Mouse (Mus musculus) spleen, adult 2 months (tissue): ENCODE data around the gene Itfg2. TPM values are rescaled to one million over a fixed set of nuclear protein-coding genes. Genes with fewer than 3 reads are reported as not detected.

Experiments
- DNase-seq, 2 experiments: peaks; one replicate each; pipeline versions ENCODE4 v3.0.0 to v3.0.0-alpha.2; 2012 to 2021; ENCODE audit warnings: low spot score in 2 of 2, low read depth in 1 of 2
- H3K27ac ChIP-seq: fragments of 200-500 bp; 2 replicates; pipeline ENCODE4 v1.5.1; 2012; ENCODE audit warnings: low read length, inconsistent platforms; ENCODE audit not compliant: insufficient read depth
- H3K27me3 ChIP-seq: fragments of 200-500 bp; 2 replicates; pipeline ENCODE4 v1.6.1; 2012; ENCODE audit warnings: mild to moderate bottlenecking, moderate library complexity, low read length, inconsistent platforms; ENCODE audit not compliant: control insufficient read depth, insufficient read depth
- H3K36me3 ChIP-seq: fragments of 200-500 bp; 2 replicates; pipeline ENCODE4 v1.6.1; 2012; ENCODE audit warnings: mild to moderate bottlenecking, low read length, inconsistent platforms; ENCODE audit not compliant: control insufficient read depth, insufficient read depth
- H3K4me1 ChIP-seq: fragments of 200-500 bp; 2 replicates; pipeline ENCODE4 v1.6.1; 2011; ENCODE audit warnings: inconsistent platforms; ENCODE audit not compliant: control insufficient read depth, insufficient read depth, insufficient read length
- H3K4me3 ChIP-seq: fragments of 200-500 bp; 2 replicates; pipeline ENCODE4 v1.5.1; 2011; ENCODE audit warnings: mild to moderate bottlenecking, inconsistent platforms; ENCODE audit not compliant: insufficient read depth, insufficient read length; ENCODE audit errors: extremely low read depth
- CTCF ChIP-seq: fragments of 200-500 bp; IDR thresholded peaks from 2 replicates; pipeline ENCODE4 v1.5.1; 2011; ENCODE audit warnings: mild to moderate bottlenecking, inconsistent platforms; ENCODE audit not compliant: insufficient read depth, insufficient read length, insufficient replicate concordance; ENCODE audit errors: extremely low read depth
- POLR2A ChIP-seq: fragments of 200-500 bp; IDR thresholded peaks from 2 replicates; pipeline ENCODE4 v1.6.1; 2011; ENCODE audit warnings: low read depth, low read length, inconsistent platforms
- WGBS: fragments of 180-500 bp; shearing (Covaris S2); methylation state at CpG from one replicate; pipeline ENCODE4 v1.1.7; 2018; 5-methylcytosine and 5-hydroxymethylcytosine counted together
- polyA plus RNA-seq: library from polyadenylated mRNA; depleted of rRNA; stranded (reverse); fragments of >200 nt; gene quantifications from 2 replicates; pipeline ENCODE4 v1.2.3, GENCODE M21; 2012

The Itfg2 gene
- polyA plus RNA-seq, 1 experiment: 23.0 TPM

DNA sequence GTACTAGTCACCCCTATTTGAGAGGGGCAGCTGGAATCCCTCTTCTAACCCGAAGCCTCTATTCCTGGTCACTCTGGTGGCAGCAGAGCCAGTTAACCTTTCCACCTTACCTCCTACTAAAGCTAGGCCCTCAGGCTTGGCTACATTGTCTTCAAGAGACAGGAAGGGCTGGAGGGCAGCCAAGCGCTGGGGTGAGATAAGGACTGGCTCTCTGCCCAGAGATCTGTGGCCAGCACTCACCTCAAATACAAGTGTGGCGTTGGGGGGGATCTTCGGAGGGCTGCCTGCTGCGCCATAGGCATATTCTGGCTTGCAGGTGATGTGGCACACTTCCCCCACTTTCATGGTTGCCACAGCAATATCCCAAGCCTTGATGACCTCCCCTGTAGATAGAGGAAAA is 10.7 kb upstream of the Itfg2 start:
- TF ChIP-seq POLR2A (no peak), CTCF (no peak)
- 66% methylated on average over 5 of the region's 5 CpGs for WGBS
- 0 out of 2 replicates have a peak, but pooled peaks cover 3% of the 10 kb centered on the region for H3K4me1 ChIP-seq
- H3K27me3 ChIP-seq: no peaks in the 10 kb centered on the region
- peaks cover 36% of the 10 kb centered on the region for H3K36me3 ChIP-seq
- H3K4me3 ChIP-seq: no peak overlapping the region
- DNase-seq: no peak
- no peak overlapping the region for H3K27ac ChIP-seq

DNA sequence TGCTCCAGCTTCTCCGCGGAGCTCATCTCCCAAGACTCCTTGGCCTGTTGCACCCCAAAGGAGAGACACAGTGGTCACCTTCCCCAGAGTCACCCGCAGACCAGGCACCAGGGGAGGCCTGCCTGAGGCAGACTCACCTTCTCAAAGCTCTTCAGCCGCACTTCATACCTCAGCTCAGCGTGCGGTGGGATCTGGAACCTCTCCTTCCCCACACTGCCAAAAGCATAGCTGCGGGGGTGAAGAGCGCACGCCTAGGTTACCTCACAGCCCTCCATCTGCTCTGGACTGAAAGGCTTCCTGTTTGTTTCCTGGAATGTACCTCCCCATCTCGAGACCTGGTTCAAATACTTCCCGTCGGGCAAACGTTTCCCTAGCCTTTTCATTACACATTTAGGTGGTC is 8.8 kb upstream of the Itfg2 start:
- Histone ChIP-seq H3K36me3 (peaks cover 38% of the 10 kb centered on the region), H3K27ac (no peak overlapping the region), H3K4me1 (no peaks in the 10 kb centered on the region; the same call in 1 of the 2 replicates), H3K4me3 (no peak overlapping the region), H3K27me3 (no peaks in the 10 kb centered on the region)
- TF ChIP-seq CTCF (no peak), POLR2A (no peak)
- WGBS: 96% methylated on average over 13 of the region's 13 CpGs
- no peak for DNase-seq

DNA sequence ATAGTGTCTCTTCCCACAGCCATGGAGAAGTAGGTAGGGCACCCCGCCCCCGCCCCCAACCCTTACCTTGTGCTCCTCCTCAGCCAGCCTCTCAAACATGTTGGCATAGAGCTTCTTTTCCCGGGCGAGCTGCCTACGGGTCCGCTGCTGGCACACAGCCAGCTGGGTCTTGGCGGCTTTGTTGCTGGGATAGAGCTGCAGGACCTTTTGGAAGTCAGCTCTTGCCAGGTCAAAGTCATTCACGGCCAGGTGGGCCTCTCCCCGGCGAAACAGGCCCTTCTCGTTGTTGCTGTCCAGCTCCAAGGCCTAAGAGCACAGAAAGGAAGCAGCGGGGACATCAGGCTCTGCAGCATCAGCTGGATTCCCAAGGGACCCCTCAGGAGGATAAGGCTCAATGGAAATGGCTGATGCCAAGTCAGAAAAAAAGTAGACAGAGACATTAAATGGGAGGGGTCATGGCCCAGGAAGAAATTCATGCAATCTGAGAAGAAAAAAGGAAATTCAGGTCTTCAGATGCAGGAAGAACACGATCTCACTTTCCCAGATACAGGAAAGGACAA is 7.7 kb upstream of the Itfg2 start:
- TF ChIP-seq CTCF: no peak
- H3K36me3 ChIP-seq: peaks cover 38% of the 10 kb centered on the region
- 90% methylated on average over 13 of the region's 13 CpGs for WGBS

GRCm38 (mm10) chr6:128429826-128430225 is 5.1 kb upstream of the Itfg2 start:
- H3K36me3 ChIP-seq: peaks cover 33% of the 10 kb centered on the region
- WGBS: 66% methylated on average over 6 of the region's 6 CpGs

More for the DNA sequence above, 7.7 kb upstream of the Itfg2 start:
- Histone ChIP-seq H3K4me1 (no peaks in the 10 kb centered on the region; the same call in 1 of the 2 replicates), H3K4me3 (no peak overlapping the region), H3K27me3 (no peaks in the 10 kb centered on the region), H3K27ac (no peak overlapping the region)
- no peak for DNase-seq

DNA sequence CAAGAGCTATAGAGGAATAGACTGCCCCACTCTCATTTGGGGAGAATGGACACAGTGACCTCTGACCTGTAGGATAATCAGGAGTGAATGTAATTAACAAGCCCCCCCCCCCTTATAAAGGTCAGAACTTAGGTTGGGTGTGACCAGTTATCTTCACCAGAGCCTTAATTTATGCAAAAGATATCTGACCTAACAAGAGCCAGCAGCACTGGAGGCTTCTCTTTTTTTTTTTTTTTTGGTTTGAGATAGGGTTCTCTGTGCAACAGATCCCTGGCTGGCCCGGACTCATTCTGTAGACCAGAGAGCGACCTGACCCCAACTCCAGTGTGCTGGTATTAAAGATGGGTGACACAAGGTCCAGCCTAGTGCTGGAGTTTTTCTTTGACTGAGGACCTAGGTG is 4.6 kb upstream of the Itfg2 start:
- H3K4me3 ChIP-seq: no peak overlapping the region
- 82% methylated on average over 2 of the region's 2 CpGs for WGBS
- peaks cover 31% of the 10 kb centered on the region for H3K36me3 ChIP-seq
- no peak overlapping the region for H3K27ac ChIP-seq
- no peak for DNase-seq
- no peaks in the 10 kb centered on the region; the same call in 1 of the 2 replicates for H3K4me1 ChIP-seq
- TF ChIP-seq CTCF (no peak), POLR2A (no peak)
- no peaks in the 10 kb centered on the region for H3K27me3 ChIP-seq

More at GRCm38 (mm10) chr6:128429826-128430225, 5.1 kb upstream of the Itfg2 start:
- Histone ChIP-seq H3K4me3 (no peak overlapping the region), H3K27ac (no peak overlapping the region), H3K4me1 (no peaks in the 10 kb centered on the region; the same call in 1 of the 2 replicates), H3K27me3 (no peaks in the 10 kb centered on the region)
- TF ChIP-seq POLR2A (no peak), CTCF (no peak)
- DNase-seq: no peak

GRCm38 (mm10) chr6:128427571-128427970 is 2.8 kb upstream of the Itfg2 start:
- WGBS: 93% methylated on average over 5 of the region's 5 CpGs

DNA sequence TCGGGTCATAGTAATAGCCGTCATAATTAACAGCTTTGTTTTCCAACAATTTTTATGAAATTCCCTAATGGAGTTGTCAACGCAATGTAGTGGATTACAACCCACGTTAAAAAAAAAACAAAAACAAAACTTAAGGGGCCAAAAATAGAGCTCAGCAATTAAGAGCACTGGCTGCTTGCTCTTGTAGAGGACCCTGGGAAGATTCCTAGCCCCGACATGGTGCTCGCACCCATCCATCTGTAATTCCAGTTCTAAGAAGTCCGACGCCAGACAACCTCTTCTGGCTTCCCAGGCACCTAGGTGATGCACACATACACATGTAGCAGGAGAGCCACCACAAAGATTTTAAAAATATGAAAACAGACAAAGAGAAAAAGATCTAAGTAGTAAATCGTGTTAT is 315 bp upstream of the Itfg2 start:
- Histone ChIP-seq H3K4me3 (peak overlapping the region; percentile 74), H3K27me3 (no peaks in the 10 kb centered on the region), H3K36me3 (no peaks in the 10 kb centered on the region), H3K4me1 (peaks cover 2% of the 10 kb centered on the region; the same call in 1 of the 2 replicates), H3K27ac (0 out of 2 replicates have a peak overlapping the region, but pooled peaks have one; percentile 96)
- TF ChIP-seq POLR2A: no peak
- no peak for TF ChIP-seq CTCF
- DNase-seq: no peak
- WGBS: 30% methylated on average over 9 of the region's 9 CpGs

More at GRCm38 (mm10) chr6:128427571-128427970, 2.8 kb upstream of the Itfg2 start:
- no peak overlapping the region for H3K4me3 ChIP-seq
- peaks cover 19% of the 10 kb centered on the region for H3K36me3 ChIP-seq
- H3K4me1 ChIP-seq: peaks cover 2% of the 10 kb centered on the region; the same call in 1 of the 2 replicates
- no peak for TF ChIP-seq CTCF
- TF ChIP-seq POLR2A: no peak
- no peak overlapping the region for H3K27ac ChIP-seq
- no peak for DNase-seq
- no peaks in the 10 kb centered on the region for H3K27me3 ChIP-seq
